Mouse (Mus musculus) mature B cell (primary cell): Measurements from ENCODE around the gene Fgfr2.

Source experiments
- in situ Hi-C: fragments of 300-500 bp; cut with MboI; formaldehyde crosslinking; loops from 2 replicates; pipeline ENCODE4 v1.14.3; 2019

Fgfr2 gene

DNA sequence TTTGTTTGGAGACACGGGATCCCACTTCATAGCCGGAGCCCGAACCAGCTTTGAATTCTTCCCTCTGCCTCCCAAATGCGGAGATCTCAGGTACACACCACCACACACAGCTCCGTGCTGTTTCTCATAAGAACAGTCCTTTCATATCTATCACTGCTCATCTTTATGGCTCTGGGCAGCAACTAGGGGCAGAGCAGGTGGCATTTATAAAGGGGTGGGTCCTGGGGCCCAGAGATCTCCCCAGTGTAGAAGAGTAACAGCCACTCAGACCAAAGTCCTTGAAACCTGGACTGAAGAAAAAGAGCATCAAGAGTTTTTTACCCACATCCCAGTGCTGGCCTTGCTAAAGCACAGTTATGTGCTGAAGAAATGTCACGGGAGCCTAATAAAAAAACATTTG is 542.6 kb downstream of the Fgfr2 start:
- in situ Hi-C loops, result no loop called here

- in situ Hi-C loops, result no loop called here
Observed at GRCm38 (mm10) chr7:132576891-132577290, 546.3 kb downstream of the Fgfr2 start.

DNA sequence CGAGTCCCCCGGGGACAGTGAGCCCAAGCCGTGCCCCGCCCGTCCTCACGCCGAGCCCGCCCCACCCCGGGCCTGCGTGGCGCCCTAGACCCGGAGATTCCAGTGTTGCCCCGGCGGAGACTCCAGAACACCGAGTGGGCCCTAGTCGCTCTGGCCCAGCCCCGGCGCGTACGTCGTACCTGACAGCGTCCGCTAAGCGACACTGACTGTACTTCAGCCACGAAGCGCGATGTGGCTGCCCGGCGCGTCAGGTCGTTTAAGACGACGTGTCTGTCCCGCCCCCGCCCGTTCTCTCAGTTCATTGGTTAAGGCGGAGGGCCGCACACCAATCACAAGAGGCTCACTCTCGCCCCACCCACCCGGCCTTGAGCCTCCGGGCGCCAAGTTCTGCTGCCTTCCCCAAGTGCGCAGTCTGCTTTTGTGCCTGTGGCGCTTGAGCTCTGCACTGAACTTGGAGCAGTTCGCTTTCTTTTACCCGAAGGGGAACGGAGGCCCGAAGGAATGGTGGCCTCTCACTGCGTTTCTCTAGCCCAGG is 547.0 kb downstream of the Fgfr2 start, which contains the start of gene Oat:
TSS of gene Oat (minus strand) at position 283 of the 535 bp plus-strand sequence.
- in situ Hi-C loops, result no loop called here

DNA sequence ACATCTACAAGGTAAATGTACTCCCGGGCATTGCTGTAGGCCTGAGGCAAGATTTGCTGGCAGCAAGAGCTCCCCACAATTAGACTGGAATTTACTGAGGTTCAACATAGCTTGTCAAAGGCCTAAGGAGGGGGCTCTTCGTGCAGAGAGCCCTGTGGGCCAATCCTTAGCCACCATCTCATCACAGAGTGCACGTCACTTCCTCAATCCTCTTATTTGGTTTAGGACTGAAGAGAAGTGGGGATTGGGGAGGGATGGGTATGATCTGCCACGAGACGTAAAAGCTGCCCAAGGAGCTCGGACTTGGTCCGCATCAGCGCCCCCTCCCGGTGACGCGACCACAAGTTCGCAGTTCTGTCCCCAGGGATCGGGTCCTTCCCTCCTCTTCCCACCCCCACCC is 547.5 kb downstream of the Fgfr2 start:
- in situ Hi-C loops, result no loop called here

GRCm38 (mm10) chr7:132574646-132575045 is 548.5 kb downstream of the Fgfr2 start:
- in situ Hi-C loops, result loop anchor here (25.0 kb wide), 1 partner anchor 1012 kb away; the partner anchor contains the start of gene Bub3

GRCm38 (mm10) chr7:132573205-132573604 is 549.9 kb downstream of the Fgfr2 start:
- in situ Hi-C loops, result loop anchor here (25.0 kb wide), 1 partner anchor 1011 kb away; the partner anchor contains the start of gene Bub3

- in situ Hi-C loops, result loop anchor here (25.0 kb wide), 1 partner anchor 1010 kb away; the partner anchor contains the start of gene Bub3
Observed at GRCm38 (mm10) chr7:132572738-132573137, 550.4 kb downstream of the Fgfr2 start.

- in situ Hi-C loops, result loop anchor here (25.0 kb wide), 1 partner anchor 1009 kb away; the partner anchor contains the start of gene Bub3
Observed at GRCm38 (mm10) chr7:132571481-132571880, 551.7 kb downstream of the Fgfr2 start.

GRCm38 (mm10) chr7:132570071-132570470 is 553.1 kb downstream of the Fgfr2 start:
- in situ Hi-C loops, result loop anchor here (25.0 kb wide), 1 partner anchor 1008 kb away; the partner anchor contains the start of gene Bub3

GRCm38 (mm10) chr7:132568817-132569216 is 554.3 kb downstream of the Fgfr2 start:
- in situ Hi-C loops, result loop anchor here (25.0 kb wide), 1 partner anchor 1007 kb away; the partner anchor contains the start of gene Bub3

GRCm38 (mm10) chr7:132565831-132566230 is 557.3 kb downstream of the Fgfr2 start:
- in situ Hi-C loops, result loop anchor here (25.0 kb wide), 1 partner anchor 1004 kb away; the partner anchor contains the start of gene Bub3

DNA sequence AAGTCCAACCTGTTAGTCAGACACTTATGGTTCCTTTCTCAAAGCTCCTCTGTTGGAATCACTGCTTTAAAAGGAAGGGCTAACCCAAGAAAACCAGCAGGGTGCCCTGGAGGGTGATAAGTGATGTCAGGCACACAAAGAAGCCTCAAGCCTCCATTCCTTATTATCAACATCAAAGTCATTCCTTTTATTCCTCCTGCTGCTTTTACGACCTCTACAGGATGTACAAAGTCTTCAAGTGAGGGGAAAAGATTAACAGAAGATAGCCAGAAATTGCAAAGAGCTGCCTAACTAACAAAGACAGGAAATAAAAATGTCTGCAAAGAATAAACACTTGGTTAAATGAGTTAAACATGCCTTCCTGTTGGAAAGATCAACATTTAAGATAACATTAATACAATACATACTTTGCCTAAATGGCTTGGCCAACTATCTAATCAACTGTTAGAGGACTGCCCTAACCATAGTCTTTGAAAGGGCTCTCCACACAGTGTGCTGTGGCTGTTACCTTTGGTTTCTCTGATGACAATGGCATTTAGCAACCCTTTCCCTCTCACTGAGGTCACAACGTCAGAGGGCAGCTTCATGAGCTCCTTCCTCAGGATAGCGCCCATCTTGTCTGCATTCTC is 563.9 kb downstream of the Fgfr2 start:
- in situ Hi-C loops, result loop anchor here (10.0 to 25.0 kb wide), 2 partner anchors 334 to 997 kb away; partner anchors contain the start of gene Bub3

- in situ Hi-C loops, result loop anchor here (10.0 to 25.0 kb wide), 2 partner anchors 333 to 996 kb away; partner anchors contain the start of gene Bub3
Observed at GRCm38 (mm10) chr7:132558141-132558736, 564.9 kb downstream of the Fgfr2 start.

GRCm38 (mm10) chr7:132556575-132556974 is 566.6 kb downstream of the Fgfr2 start:
- in situ Hi-C loops, result loop anchor here (10.0 to 25.0 kb wide), 2 partner anchors 332 to 994 kb away; partner anchors contain the start of gene Bub3

- in situ Hi-C loops, result loop anchor here (10.0 to 25.0 kb wide), 2 partner anchors 331 to 994 kb away; partner anchors contain the start of gene Bub3
Observed at GRCm38 (mm10) chr7:132555911-132556310, 567.2 kb downstream of the Fgfr2 start.

DNA sequence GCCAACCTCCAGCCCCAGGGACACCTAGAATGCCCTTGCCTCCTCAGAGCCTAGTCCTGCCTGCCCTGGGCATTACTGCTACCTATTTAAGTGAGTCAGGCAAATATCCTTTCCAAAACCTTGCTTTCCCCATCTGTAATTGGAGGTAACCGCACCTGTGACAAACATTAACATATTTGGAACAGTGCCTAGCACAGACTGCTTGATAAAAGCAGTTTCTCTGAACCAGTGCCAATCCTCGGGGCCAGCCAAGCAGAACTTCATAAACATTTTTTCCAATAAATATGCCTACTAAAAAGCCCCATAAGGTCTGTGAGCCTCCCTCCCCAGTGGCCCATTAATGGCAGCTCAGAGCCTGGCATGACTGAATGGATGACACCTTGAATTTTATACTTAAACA is 569.1 kb downstream of the Fgfr2 start:
- in situ Hi-C loops, result loop anchor here (10.0 to 25.0 kb wide), 2 partner anchors 329 to 992 kb away; partner anchors contain the start of gene Bub3

DNA sequence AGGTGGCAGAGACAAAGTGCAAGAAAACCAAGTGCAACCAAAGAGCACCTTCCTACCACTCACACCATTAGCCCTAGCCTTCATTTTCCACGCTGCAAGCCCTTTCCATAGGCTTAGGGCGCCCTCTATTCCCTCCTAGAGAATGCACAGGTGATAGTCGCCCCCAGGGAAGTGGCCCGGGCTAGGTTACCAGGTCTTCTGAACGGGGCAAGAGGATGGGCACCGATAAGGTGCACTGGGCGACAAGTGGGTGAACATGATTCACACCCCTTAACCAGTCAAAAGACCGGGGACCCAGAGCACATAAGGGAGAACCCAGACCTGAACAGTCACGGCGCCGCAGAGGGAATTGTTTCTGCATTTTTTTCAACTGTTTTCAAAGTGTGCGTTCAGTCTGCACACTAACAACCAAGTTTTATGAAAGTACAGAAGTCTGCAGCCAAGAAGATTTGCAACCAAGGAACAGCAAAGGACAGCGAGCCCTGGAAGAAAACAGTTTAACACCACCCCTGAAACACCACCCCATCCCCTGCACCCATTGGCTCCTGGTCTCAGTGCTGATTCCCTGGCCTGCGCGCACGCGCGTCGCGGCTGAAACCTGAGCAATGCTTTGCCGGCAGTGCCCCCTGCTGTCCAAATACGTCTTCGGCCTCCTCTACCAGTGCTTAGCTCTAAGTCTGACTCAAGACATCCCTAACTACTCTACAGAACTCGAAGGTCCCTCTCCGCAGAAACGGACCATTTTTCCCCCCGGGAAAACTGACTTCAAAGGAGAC is 571.6 kb downstream of the Fgfr2 start:
- in situ Hi-C loops, result loop anchor here (10.0 to 25.0 kb wide), 2 partner anchors 327 to 989 kb away; partner anchors contain the start of gene Bub3

- in situ Hi-C loops, result loop anchor here (25.0 kb wide), 1 partner anchor 660 kb away; no protein-coding TSS in a partner anchor
Observed at GRCm38 (mm10) chr7:132547126-132547525, 576.0 kb downstream of the Fgfr2 start.

GRCm38 (mm10) chr7:132542427-132542826 is 580.7 kb downstream of the Fgfr2 start:
- in situ Hi-C loops, result loop anchor here (25.0 kb wide), 1 partner anchor 655 kb away; no protein-coding TSS in a partner anchor

- in situ Hi-C loops, result loop anchor here (25.0 kb wide), 1 partner anchor 654 kb away; no protein-coding TSS in a partner anchor
Observed at GRCm38 (mm10) chr7:132541566-132541965, 581.6 kb downstream of the Fgfr2 start.

- in situ Hi-C loops, result loop anchor here (25.0 kb wide), 1 partner anchor 653 kb away; no protein-coding TSS in a partner anchor
Observed at GRCm38 (mm10) chr7:132540597-132540996, 582.6 kb downstream of the Fgfr2 start.
